Mouse (Mus musculus) adipocyte (in vitro differentiated cells): ENCODE data around the gene Ephb2.
A peak's percentile ranks its signal among the peaks of the same experiment; 100 is the strongest.

Source experiments
- DNase-seq: peaks from one replicate; pipeline ENCODE4 v3.0.0-alpha.2; 2016; ENCODE audit warnings: low spot score

Gene Ephb2

GRCm38 (mm10) chr4:136835621-136836386, at the start of gene Ephb2:
TSS of gene Ephb2 (minus strand) at chr4:136835988.
- peak; percentile 70 for DNase-seq

GRCm38 (mm10) chr4:136878601-136879000, 42.8 kb upstream of the Ephb2 start:
- peak; percentile 31 for DNase-seq

- no peak for DNase-seq
These were observed 42.4 kb upstream of the Ephb2 start for GRCm38 (mm10) chr4:136878171-136878570.

GRCm38 (mm10) chr4:136876971-136877370, 41.2 kb upstream of the Ephb2 start:
- DNase-seq: peak; percentile 43

- no peak for DNase-seq
These were observed 39.2 kb upstream of the Ephb2 start for GRCm38 (mm10) chr4:136875012-136875411.

DNA sequence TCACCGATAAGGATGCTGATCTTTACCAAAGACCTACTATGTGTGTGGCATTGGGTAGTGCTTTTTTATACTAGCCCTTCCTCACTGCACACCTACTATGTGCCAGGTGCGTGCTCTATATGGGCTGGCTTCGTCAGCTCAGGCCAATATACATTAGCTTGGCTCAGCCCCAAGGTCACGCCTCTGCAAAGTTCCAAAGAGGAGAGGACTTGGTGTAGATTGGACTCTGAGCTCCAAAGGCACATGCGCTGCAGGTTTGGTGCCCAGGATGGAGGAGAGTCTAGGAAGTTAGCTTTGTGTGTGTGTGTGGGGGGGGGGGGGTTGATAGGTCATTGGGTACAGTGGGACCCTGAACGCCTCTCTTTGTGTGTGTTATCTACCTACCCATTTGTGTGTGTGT, 32.6 kb upstream of the Ephb2 start:
- no peak for DNase-seq

DNA sequence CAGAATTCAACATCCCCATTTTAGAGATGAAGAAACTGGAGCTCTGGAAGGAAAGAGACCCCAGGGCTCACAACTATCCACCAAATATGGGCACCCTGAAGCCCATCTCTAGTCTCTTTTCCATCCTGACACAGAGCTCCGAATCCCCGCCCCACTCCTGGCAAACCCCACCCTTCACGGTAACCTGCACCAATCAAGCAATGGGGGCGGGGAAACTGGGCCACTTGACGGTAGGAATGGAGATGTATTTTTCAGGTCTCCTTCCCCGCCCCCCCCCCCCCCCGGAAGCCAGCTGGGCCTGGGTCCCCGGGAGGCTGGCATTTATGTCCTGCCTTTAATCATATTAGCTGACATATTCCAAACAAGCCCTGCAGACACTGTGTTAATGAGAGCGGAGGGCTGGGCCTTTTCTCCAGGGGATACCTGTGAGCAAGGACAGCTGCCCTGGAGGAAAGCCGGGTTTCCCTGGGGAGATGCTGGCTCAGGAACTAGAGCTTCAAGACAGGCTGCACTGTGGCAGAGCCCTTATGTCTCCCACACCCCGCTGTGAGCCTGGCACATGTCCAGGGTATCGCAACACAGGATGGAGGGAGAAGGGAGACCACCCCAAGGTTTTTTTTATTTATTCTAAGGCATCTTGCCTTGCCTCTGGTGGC, 32.0 kb upstream of the Ephb2 start:
- DNase-seq: no peak

GRCm38 (mm10) chr4:136865531-136865930, 29.7 kb upstream of the Ephb2 start:
- no peak for DNase-seq

DNA sequence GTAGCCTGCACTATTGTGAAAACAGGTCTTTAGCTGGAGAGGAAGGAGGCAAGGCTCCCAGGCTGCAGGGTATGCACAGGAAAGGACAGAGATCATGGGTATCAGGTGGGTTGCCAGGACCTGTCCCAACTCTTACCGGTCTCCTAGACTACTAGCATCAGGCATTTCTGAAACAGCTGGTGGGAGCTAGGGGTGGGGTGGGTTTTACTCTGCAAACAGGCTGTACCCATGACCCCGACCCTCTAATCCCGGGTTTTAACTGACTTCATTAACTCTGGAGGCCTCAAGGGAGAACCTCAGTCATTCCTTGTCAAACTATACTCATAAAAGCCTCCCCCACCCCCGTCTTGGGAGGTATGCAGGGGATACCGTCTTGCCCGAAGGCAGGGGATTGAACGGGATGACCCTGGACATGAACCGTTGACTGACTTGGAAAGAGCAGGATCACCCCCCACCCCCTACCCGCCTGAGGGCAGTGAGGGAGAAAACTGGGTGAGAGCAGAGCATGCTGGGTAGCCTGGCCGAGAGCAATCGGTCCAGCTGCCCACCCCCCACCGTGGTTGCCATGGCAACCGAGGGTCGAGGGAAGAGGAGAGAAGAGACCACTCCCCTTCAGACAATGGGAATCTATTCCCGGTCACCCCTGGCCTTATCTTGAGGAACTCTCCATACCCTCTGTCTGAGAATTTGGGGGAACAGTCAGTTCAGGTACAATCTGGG, 29.1 kb upstream of the Ephb2 start:
- no peak for DNase-seq

- no peak for DNase-seq
These were observed 27.7 kb upstream of the Ephb2 start for GRCm38 (mm10) chr4:136863517-136863916.

- no peak for DNase-seq
These were observed 26.6 kb upstream of the Ephb2 start for GRCm38 (mm10) chr4:136862411-136862810.

- no peak for DNase-seq
These were observed 26.0 kb upstream of the Ephb2 start for GRCm38 (mm10) chr4:136861806-136862205.

DNA sequence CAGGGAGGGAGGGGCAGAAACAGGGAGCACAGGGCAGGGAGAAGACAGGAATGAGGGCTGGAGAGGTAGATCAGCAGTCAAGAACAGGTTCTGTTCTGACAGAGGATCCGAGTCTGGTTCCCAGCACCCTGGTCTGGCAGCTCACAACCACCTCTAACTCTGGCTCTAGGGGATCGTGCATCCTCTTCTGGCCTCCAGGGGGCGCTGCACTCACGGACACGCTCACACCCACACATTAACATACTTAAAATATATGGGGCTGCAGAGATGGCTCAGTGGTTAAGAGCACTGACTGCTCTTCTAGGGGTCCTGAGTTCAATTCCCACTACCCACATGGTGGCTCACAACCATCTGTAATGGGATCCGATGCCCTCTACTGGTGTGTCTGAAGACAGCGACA, 24.2 kb upstream of the Ephb2 start:
- no peak for DNase-seq

GRCm38 (mm10) chr4:136855081-136855480, 19.3 kb upstream of the Ephb2 start:
- no peak for DNase-seq

DNA sequence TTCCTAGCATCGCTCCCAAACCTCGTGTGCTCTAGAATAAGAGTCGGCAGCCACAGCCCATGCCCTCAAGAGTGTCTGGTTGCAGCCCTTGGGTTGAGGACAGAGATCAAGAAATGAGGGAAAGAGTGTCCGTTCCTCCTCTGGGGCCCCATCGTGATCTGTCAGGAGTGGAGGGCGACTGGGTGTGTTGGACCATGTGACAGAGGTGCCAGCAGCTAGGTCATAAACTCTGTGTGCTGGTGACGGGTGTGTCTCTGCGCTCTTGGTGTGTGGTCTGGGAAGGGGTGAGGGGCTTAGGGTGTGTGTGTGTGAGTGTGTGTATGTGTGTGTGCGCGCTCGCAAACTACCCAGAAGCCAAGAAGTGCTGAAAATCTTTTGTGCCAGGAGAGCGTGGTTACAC, 17.2 kb upstream of the Ephb2 start:
- no peak for DNase-seq

DNA sequence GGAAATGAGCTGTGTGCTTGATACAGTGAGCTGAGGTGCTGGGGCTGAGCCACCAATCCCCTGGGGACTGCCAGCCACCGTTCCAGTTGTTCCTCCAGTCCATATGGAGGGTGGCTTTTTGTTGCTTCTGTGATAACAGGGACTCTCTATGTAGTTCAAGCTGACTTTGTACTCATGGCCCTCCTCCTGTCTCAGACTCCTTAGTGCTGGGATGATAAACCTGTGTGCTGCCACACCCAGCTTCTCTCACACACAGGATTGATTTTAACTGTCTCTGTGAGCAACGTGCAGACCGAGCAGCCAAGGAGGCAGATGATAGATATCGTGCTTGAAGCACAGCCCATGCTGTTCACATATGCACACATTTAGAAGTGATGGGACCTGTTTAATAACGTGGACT, 16.3 kb upstream of the Ephb2 start:
- no peak for DNase-seq

DNA sequence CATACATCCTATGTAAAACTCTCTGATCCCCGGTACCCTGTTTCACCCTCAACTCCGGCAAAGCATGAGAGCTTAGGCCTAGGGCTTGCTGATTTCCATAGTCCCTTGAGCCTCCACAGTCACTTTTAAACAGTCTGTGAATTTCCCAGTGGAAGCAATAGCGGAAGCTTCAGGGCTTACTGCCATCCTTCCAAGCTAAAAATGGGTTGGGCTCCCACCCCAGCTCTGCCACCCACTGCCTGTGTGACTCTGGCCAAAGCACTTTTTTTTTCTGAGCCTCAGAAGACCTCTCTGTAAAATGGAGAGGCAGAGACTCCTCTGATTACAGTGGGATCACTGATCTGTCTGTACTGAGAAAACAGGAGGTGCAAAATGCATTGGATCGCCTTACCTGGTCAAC, 12.8 kb upstream of the Ephb2 start:
- DNase-seq: no peak

- no peak for DNase-seq
These were observed 11.4 kb upstream of the Ephb2 start for GRCm38 (mm10) chr4:136847166-136847565.

- DNase-seq: no peak
These were observed 7.0 kb upstream of the Ephb2 start for GRCm38 (mm10) chr4:136842802-136843201.

GRCm38 (mm10) chr4:136842033-136842432, 6.2 kb upstream of the Ephb2 start:
- no peak for DNase-seq

GRCm38 (mm10) chr4:136841056-136841455, 5.3 kb upstream of the Ephb2 start:
- peak; percentile 87 for DNase-seq

DNA sequence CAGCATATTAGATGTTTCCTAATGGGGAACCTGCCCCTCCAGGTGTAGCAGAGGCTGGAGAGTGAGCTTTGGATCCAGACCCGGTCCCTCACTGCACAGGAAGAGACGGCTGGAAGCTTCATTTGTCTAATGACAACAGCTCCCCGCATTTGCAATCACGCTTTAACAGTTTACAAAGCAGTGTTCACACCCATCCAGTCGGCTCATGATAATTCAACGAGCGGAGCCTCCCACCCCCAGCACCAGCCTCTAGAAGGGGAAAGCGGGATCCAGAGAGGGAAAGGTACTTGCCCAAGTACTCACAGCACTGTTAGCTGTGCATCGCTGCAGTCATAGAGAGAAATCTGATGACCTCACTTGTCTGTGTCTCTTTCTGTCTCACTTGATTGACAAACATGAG, 2.7 kb upstream of the Ephb2 start:
- DNase-seq: no peak

DNA sequence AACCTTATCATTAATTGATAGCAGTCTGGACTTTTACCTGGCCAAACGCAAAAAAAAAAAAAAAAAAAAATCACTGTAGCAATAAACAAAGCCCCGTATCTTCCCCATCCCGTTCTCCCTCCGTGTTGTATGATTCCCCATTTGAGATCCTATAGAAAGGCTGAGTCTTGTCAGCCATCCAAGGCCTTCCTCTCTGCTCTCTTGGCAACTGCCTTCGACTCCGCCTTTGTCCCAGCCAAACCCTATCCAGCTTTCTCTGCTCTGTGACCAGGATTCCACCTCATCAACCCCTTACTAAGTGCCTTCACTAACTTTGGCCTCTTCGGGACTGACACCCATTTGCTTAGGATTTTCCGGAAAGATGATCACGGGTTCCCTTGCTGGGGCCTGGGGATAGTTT, 2.2 kb upstream of the Ephb2 start:
- no peak for DNase-seq
